9 mouse cellular contexts compared by ENCODE assay signal in genomic region chr5:125531634-125532033, GRCm38 (mm10). TPM values are rescaled to one million over a fixed set of nuclear protein-coding genes. Genes with fewer than 3 reads are reported as not detected.
DNase-seq lines count a peak whose midpoint lies in the region; ATAC-seq lines count a peak whose summit lies in the region.
"Had no signal": no experiment of that assay in that cellular context is flagged by ENCODE, and none has a peak within 500 bp of the region (broad histone marks: within the 10 kb centered on the region; RNA-seq: fewer than 3 reads in every experiment).

Gene Tmem132b, plus strand, starts transcription at chr5:125531774.

- WGBS in liver, embryonic 11.5 days = 2% methylated on average over 25 of the region's 25 CpGs
- WGBS in forebrain, embryonic 12.5 days = 3% methylated on average over 25 of the region's 25 CpGs
- 2% methylated on average over 21 of the region's 25 CpGs for WGBS in midbrain, embryonic 12.5 days

- H3K4me2 ChIP-seq in liver, embryonic 11.5 days = peak within 1 kb of the TSS; percentile 62
- H3K4me2 ChIP-seq in forebrain, embryonic 12.5 days = peak within 1 kb of the TSS; percentile 94
- peak within 1 kb of the TSS; percentile 95 for H3K4me2 ChIP-seq in midbrain, embryonic 12.5 days (replicated peaks)

- DNase-seq in liver, embryonic 11.5 days (ENCODE audit: low spot score) = peak; percentile 51
- DNase-seq in liver = no peak
- peak; percentile 46 to 55 for DNase-seq in layer of hippocampus, postnatal 10 days (ENCODE audit: low spot score in 2 of 2)
- DNase-seq in T-cell, adult 2 months (ENCODE audit: low spot score) = no peak
- no peak for DNase-seq in lung, postnatal 4 days
- DNase-seq in adrenal gland, postnatal 10 days = no peak

- H3K4me3 ChIP-seq in liver, embryonic 11.5 days (ENCODE audit: low read depth, low read length) = peak within 1 kb of the TSS; percentile 42
- peak within 1 kb of the TSS; percentile 59 for H3K4me3 ChIP-seq in forebrain, embryonic 12.5 days (replicated peaks)
- peak within 1 kb of the TSS; percentile 58 for H3K4me3 ChIP-seq in midbrain, embryonic 12.5 days

- H3K27ac ChIP-seq in liver, embryonic 11.5 days (ENCODE audit: low read depth, low read length) = no peak within 1 kb of the TSS
- H3K27ac ChIP-seq in forebrain, embryonic 12.5 days = 0 out of 2 replicates have a peak within 1 kb of the TSS, but pooled peaks have one; percentile 13
- H3K27ac ChIP-seq in midbrain, embryonic 12.5 days (replicated peaks) = peak within 1 kb of the TSS; percentile 46
- H3K27ac ChIP-seq: macrophage had no signal

- H3K9ac ChIP-seq in liver, embryonic 11.5 days (ENCODE audit: low read depth, low read length) = no peak within 1 kb of the TSS
- H3K9ac ChIP-seq in forebrain, embryonic 12.5 days = peak within 1 kb of the TSS; percentile 62
- peak within 1 kb of the TSS; percentile 59 for H3K9ac ChIP-seq in midbrain, embryonic 12.5 days (replicated peaks)

- peak; percentile 54; the same call in 1 of the 2 replicates for ATAC-seq in liver, embryonic 11.5 days (replicated peaks; ENCODE audit: low FRiP score)
- no peak for ATAC-seq in forebrain, embryonic 12.5 days (ENCODE audit: low FRiP score)
- ATAC-seq in midbrain, embryonic 12.5 days (ENCODE audit: low FRiP score, low read depth) = peak; percentile 44; the same call in 1 of the 2 replicates

- H3K4me1 ChIP-seq in liver, embryonic 11.5 days (replicated peaks; ENCODE audit: control insufficient read depth, insufficient read depth, low read length) = no peaks in the 10 kb centered on the region; the same call in 1 of the 2 replicates
- peaks cover 41% of the 10 kb centered on the region for H3K4me1 ChIP-seq in forebrain, embryonic 12.5 days
- peaks cover 41% of the 10 kb centered on the region for H3K4me1 ChIP-seq in midbrain, embryonic 12.5 days

- no peaks in the 10 kb centered on the region for H3K36me3 ChIP-seq in liver, embryonic 11.5 days (ENCODE audit: control insufficient read depth, insufficient read depth, low read length)
- no peaks in the 10 kb centered on the region for H3K36me3 ChIP-seq in forebrain, embryonic 12.5 days (replicated peaks)
- no peaks in the 10 kb centered on the region for H3K36me3 ChIP-seq in midbrain, embryonic 12.5 days

- no peaks in the 10 kb centered on the region for H3K9me3 ChIP-seq in liver, embryonic 11.5 days (ENCODE audit: control insufficient read depth, low read length)
- peaks cover under 1% of the 10 kb centered on the region; the same call in 1 of the 2 replicates for H3K9me3 ChIP-seq in forebrain, embryonic 12.5 days
- H3K9me3 ChIP-seq in midbrain, embryonic 12.5 days = no peaks in the 10 kb centered on the region; the same call in 1 of the 2 replicates

- peaks cover 71% of the 10 kb centered on the region for H3K27me3 ChIP-seq in liver, embryonic 11.5 days (replicated peaks; ENCODE audit: control insufficient read depth, insufficient read depth, low read length)
- peaks cover 85% of the 10 kb centered on the region for H3K27me3 ChIP-seq in forebrain, embryonic 12.5 days
- H3K27me3 ChIP-seq in midbrain, embryonic 12.5 days = peaks cover 80% of the 10 kb centered on the region

RNA-seq across cellular contexts. Expression of gene Tmem132b, which starts in this region (rescaled TPM):
- 0.05 and 0.15 TPM in 2 replicates for polyA plus RNA-seq in liver, embryonic 11.5 days (2014; fragmentation: Nextera tagmentation; extraction: Ambion mirVana)
- 1.6 and 1.8 TPM in 2 replicates for polyA plus RNA-seq in forebrain, embryonic 12.5 days (2016; fragmentation: Nextera tagmentation; extraction: Ambion mirVana)
- total RNA-seq in layer of hippocampus, postnatal 10 days (2021) = 10 to 100 TPM; 82.4 to 84.0 TPM
- 1.4 and 1.8 TPM in 2 replicates for polyA plus RNA-seq in midbrain, embryonic 12.5 days (2016; fragmentation: Nextera tagmentation; extraction: Ambion mirVana)
- total RNA-seq in adrenal gland, postnatal 10 days (2021) = 1 to 10 TPM in 1 of 2 experiments, under 1 TPM in 1; 0.70 to 1.2 TPM
- polyA plus RNA-seq: macrophage had no signal

Comparison
In these comparisons a context has a peak if more than half of its experiments do, and no peak if none do; other contexts are left out.
1. RNA of gene Tmem132b (total RNA-seq): 82.4 to 84.0 TPM in layer of hippocampus, postnatal 10 days; 0.70 to 1.2 TPM in adrenal gland, postnatal 10 days; every median in the first group is over 10 times any median in the second.
2. Peak in DNase-seq, ATAC-seq, H3K4me3 ChIP-seq and H3K4me2 ChIP-seq in liver, embryonic 11.5 days; RNA of the gene not detected or under 1 TPM.
3. DNase-seq: peak in layer of hippocampus, postnatal 10 days (2 of 2); none in liver (single experiment), T-cell, adult 2 months (single experiment), lung, postnatal 4 days (0 of 2) and adrenal gland, postnatal 10 days (single experiment).
4. Peak in every context shown above with its lines, with median percentiles within 50 percentile points of each other: H3K4me2 ChIP-seq and H3K4me3 ChIP-seq.